11 mouse cellular contexts compared by ENCODE assay signal in the genomic region with DNA sequence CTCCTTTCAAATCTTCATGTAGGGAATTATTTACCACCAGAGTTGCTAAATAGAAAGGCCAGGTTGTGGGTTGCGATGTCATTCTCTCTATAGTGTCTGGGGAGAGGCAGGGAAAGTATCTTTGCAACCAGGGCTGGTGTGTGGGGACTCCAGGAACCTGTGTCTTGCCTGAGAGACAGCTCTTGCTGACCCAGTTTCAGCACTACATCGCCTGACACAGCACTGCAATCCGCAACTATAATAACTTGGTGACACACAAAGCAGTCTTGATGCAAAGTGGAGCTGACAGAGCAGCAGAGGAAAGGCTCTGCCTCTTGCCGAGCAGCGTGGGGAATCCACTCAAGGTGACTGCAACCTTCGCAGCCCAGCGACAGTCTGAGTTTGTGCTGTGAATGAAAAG. TPM values are rescaled to one million over a fixed set of nuclear protein-coding genes. Genes with fewer than 3 reads are reported as not detected.
DNase-seq lines count a peak whose midpoint lies in the region; ATAC-seq and TF ChIP-seq lines count a peak whose summit lies in the region.
"Had no signal": no experiment of that assay in that cellular context is flagged by ENCODE, and none has a peak within 500 bp of the region (broad histone marks: within the 10 kb centered on the region; RNA-seq: fewer than 3 reads in every experiment).

No protein-coding gene starts in this region.

- 0 out of 2 replicates have a peak overlapping the region, but pooled peaks have one; percentile 7 for H3K4me2 ChIP-seq in heart, embryonic 13.5 days
- H3K4me2 ChIP-seq in midbrain, embryonic 15.5 days: no peak overlapping the region
- no peak overlapping the region for H3K4me2 ChIP-seq in forebrain, postnatal 0 days (ENCODE audit: low read depth)

- no peak overlapping the region for H3K9ac ChIP-seq in heart, embryonic 13.5 days
- H3K9ac ChIP-seq in midbrain, embryonic 15.5 days: no peak overlapping the region
- no peak overlapping the region for H3K9ac ChIP-seq in forebrain, postnatal 0 days

- TF ChIP-seq CTCF in forebrain, postnatal 0 days (IDR thresholded peaks at IDR 0.05; ENCODE audit: low read depth): no peak

- no peak for DNase-seq in heart, postnatal 14 days
- peak; percentile 27 for DNase-seq in NIH3T3 (ENCODE audit: low read depth)
- DNase-seq in brain, adult 2 months (ENCODE audit: low read depth, low spot score): peak; percentile 74
- no peak for DNase-seq in forebrain, postnatal 0 days
- DNase-seq in urinary bladder, postnatal 36 days (ENCODE audit: low spot score in 2 of 2): no peak
- DNase-seq: lung, adult 18-20 months had no signal

- intact Hi-C loops in heart, postnatal 14 days (cut with DNase I): no loop called here

- H3K4me1 ChIP-seq in heart, embryonic 13.5 days: no peaks in the 10 kb centered on the region
- no peaks in the 10 kb centered on the region; the same call in 1 of the 2 replicates for H3K4me1 ChIP-seq in midbrain, embryonic 15.5 days
- no peaks in the 10 kb centered on the region for H3K4me1 ChIP-seq in forebrain, postnatal 0 days (ENCODE audit: insufficient read depth)

- 53% methylated on average over 7 of the region's 7 CpGs for WGBS in heart, embryonic 13.5 days
- 54% methylated on average over 7 of the region's 7 CpGs for WGBS in midbrain, embryonic 15.5 days
- 57% methylated on average over 7 of the region's 7 CpGs for WGBS in forebrain, postnatal 0 days

- H3K9me3 ChIP-seq in heart, embryonic 13.5 days: no peaks in the 10 kb centered on the region
- H3K9me3 ChIP-seq in midbrain, embryonic 15.5 days: no peaks in the 10 kb centered on the region
- H3K9me3 ChIP-seq in forebrain, postnatal 0 days (ENCODE audit: low read length): no peaks in the 10 kb centered on the region
- H3K9me3 ChIP-seq: heart, embryonic 10.5 days had no signal

- ATAC-seq in heart, embryonic 13.5 days (ENCODE audit: extremely low read depth, insufficient number of reproducible peaks, low FRiP score, low TSS enrichment): no peak
- peak; percentile 79 for ATAC-seq in midbrain, embryonic 15.5 days (replicated peaks)
- ATAC-seq in forebrain, postnatal 0 days: no peak
- ATAC-seq: intestine, embryonic 16.5 days had no signal

- no peak overlapping the region for H3K27ac ChIP-seq in heart, embryonic 13.5 days (replicated peaks)
- no peak overlapping the region for H3K27ac ChIP-seq in midbrain, embryonic 15.5 days
- no peak overlapping the region for H3K27ac ChIP-seq in forebrain, postnatal 0 days (ENCODE audit: low read depth, low read length)
- H3K27ac ChIP-seq: heart, embryonic 10.5 days had no signal

- H3K4me3 ChIP-seq in heart, embryonic 13.5 days: no peak overlapping the region
- H3K4me3 ChIP-seq in midbrain, embryonic 15.5 days: no peak overlapping the region
- no peak overlapping the region for H3K4me3 ChIP-seq in forebrain, postnatal 0 days (ENCODE audit: low read depth, low read length)
- H3K4me3 ChIP-seq: heart, embryonic 10.5 days had no signal

- H3K36me3 ChIP-seq in heart, embryonic 13.5 days: no peaks in the 10 kb centered on the region
- H3K36me3 ChIP-seq in midbrain, embryonic 15.5 days (replicated peaks): no peaks in the 10 kb centered on the region
- H3K36me3 ChIP-seq in forebrain, postnatal 0 days (ENCODE audit: insufficient read depth): no peaks in the 10 kb centered on the region
- H3K36me3 ChIP-seq: heart, embryonic 10.5 days had no signal

- no peaks in the 10 kb centered on the region for H3K27me3 ChIP-seq in heart, embryonic 13.5 days (replicated peaks)
- H3K27me3 ChIP-seq in midbrain, embryonic 15.5 days (replicated peaks): no peaks in the 10 kb centered on the region
- no peaks in the 10 kb centered on the region for H3K27me3 ChIP-seq in forebrain, postnatal 0 days (ENCODE audit: insufficient read depth, low read length)
- H3K27me3 ChIP-seq: CH12.LX had no signal

RNA-seq across cellular contexts. Expression of gene Tlr4, which starts 42.5 kb away (rescaled TPM):
- polyA plus RNA-seq in heart, embryonic 13.5 days (2015; fragmentation: Nextera tagmentation; extraction: Ambion mirVana): 2.1 and 2.3 TPM in 2 replicates
- 10 to 100 TPM; 13.0 to 17.4 TPM for total RNA-seq in heart, postnatal 14 days (2021)
- 0.63 and 0.94 TPM in 2 replicates for polyA plus RNA-seq in midbrain, embryonic 15.5 days (2015; fragmentation: Nextera tagmentation; extraction: Ambion mirVana)
- 1.9 and 2.6 TPM in 2 replicates for total RNA-seq in forebrain, postnatal 0 days (2014; rRNA removed)
- polyA plus RNA-seq in forebrain, postnatal 0 days (2015; fragmentation: Nextera tagmentation; extraction: Ambion mirVana): 0.51 and 0.80 TPM in 2 replicates

Comparison
In these comparisons a context has a peak if more than half of its experiments do, and no peak if none do; other contexts are left out.
1. DNase-seq: peak in NIH3T3 (single experiment) and brain, adult 2 months (single experiment); none in heart, postnatal 14 days (0 of 2), forebrain, postnatal 0 days (single experiment) and urinary bladder, postnatal 36 days (0 of 2).